Mouse (Mus musculus) mouse embryonic stem cell (cell line): ENCODE data around the gene Cadm1.

Experiments used
- in situ Hi-C, 2 experiments: fragments of 300-500 bp; cut with MboI; formaldehyde crosslinking; loops; 1 replicate in 1 of 2; 3 replicates in 1 of 2; pipeline ENCODE4 v1.14.3; 2019 to 2020; ENCODE audit warnings: low sequenced_read_pairs in 2 of 2, low pct_unique_long_range_greater_than_20kb in 1 of 2, mixed read lengths in 1 of 2; ENCODE audit not compliant: unreplicated experiment in 1 of 2

The Cadm1 gene

GRCm38 (mm10) chr9:47757798-47758197 lies 227.8 kb downstream of the Cadm1 start:
- in situ Hi-C loops = no loop called here

DNA sequence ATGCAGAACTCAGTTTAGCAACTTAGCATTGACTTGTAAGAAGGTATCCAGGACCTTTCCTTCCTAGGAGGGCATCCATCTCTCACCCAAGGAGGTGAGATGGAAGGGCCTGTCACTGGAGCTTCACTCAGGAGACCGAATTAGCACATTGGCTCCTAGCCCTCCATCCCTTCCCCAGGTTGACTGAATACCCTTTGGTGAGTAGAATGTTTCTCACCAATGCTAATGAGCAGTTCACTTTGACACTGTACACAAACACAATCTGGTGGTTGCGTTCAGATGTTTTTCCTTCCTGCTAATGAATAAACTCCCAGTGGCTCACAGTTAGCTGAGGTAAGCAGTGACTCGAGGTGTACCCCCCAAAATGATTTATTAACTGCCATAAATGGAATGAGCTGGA lies 228.3 kb downstream of the Cadm1 start:
- in situ Hi-C loops = no loop called here

DNA sequence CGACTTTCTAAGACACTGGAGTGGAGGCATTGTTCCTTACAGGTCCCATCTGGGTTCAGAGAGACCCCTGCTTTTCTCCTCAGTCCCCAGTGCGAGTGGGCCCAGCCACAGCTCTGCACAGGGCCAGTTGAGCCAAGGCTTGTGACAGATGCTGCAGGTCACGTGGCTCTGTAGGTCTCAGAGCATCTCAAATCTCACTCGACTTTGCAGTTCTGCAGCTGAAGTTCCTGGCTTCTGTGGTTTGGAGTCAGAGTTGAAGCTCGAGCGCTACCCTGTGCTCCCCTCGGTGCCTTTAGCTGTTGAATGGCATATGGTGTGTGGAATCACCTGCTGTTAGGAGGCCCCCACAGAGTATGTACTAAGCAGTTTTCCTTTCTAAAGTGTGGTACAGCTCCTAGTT lies 229.8 kb downstream of the Cadm1 start:
- in situ Hi-C loops = no loop called here

DNA sequence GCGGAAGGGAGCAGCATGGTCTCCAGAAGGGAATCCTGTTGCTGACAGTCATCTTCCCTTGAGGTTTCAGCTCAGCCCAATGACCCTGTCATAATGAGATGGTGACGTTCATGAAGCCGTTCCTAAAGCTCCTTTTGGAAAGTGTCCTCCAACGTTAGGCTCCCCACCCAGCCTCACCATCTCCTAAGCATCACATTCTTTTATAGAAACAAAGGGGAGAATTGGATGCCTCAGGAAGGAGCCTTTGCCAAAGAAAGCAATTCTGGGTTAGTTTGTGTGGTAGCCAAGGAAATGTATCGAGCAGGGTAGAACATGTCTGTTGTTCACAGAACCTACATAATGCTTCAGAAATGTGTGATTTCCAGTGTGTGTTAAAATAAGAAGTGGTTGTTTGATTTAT lies 231.6 kb downstream of the Cadm1 start:
- in situ Hi-C loops = no loop called here

DNA sequence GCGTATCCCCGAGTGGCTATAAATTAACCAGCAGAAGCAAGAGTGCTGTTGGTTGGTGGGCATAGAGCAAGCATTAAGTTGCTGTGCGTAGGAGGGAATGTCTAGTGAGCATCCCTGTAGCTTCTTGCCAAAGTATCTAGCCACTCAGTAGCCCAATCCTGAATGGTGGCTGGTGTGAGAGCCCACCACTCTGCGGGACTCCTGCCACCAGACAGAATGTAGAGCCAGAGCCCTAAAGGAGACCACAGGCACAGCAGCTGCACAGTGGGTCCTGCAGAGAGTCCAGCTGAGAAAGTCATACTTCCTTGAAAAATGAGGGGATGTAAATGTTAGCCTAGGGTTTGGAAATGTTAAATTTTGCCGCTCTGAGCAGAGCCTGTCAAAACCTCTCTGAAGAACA lies 232.9 kb downstream of the Cadm1 start:
- in situ Hi-C loops = no loop called here

DNA sequence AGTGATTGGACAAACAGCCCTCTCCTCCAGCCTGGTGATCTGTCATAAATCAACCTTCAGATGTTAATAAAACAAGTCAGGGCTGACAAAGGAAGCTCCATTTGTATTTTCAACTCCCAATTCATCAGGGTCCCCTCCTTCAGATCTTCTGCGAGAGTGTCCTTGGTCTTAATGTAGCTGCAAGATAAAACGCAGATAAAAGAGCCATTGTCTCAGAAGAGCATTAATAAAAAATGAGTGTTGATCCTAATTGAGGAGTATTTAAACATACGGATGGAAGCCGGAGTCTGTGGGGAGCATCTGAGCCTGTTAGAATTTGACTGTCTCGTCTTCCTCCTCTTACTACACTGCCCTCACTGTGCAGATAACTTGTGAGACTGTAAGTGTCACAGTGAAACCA lies 234.9 kb downstream of the Cadm1 start:
- in situ Hi-C loops = no loop called here

DNA sequence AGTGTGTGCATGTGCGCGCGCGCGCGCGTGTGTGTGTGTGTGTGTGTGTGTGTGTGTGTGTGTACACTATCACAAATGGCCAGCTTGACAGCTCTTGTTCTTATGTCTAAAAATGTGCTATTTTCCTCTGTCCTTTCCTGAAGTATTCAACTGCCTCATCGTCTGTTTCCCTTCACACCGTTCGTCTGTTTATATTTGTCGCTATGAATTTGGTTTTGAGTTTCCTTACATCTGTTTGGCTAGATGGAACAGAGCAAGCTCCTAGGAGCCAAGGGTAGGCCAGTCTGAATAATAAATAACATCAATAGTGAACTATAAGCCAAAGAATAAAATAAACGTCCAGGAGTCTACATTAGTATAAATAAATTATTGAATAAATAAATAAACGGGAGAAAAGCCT lies 235.3 kb downstream of the Cadm1 start:
- in situ Hi-C loops = no loop called here

- in situ Hi-C loops = no loop called here
Observed at GRCm38 (mm10) chr9:47766342-47766741, 236.4 kb downstream of the Cadm1 start.

DNA sequence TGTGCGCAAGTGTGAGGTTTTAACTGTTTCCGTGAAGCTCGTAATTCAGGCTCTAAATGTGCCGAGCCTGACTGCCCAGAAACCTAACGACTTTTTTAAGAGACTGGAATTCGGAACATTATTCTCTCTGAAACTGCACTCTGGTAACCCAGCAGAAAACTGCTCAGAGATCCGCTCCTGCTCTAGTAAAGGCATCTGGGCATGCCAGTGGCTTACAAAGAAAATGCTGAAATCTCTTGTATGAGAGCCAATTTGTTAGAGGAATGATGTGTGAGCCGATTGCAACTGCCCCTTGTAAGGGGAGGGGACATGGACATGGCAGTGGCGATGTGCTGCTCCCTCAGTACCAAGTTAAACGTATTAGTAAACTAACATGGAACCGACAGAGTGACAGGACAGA lies 240.9 kb downstream of the Cadm1 start:
- in situ Hi-C loops = no loop called here

DNA sequence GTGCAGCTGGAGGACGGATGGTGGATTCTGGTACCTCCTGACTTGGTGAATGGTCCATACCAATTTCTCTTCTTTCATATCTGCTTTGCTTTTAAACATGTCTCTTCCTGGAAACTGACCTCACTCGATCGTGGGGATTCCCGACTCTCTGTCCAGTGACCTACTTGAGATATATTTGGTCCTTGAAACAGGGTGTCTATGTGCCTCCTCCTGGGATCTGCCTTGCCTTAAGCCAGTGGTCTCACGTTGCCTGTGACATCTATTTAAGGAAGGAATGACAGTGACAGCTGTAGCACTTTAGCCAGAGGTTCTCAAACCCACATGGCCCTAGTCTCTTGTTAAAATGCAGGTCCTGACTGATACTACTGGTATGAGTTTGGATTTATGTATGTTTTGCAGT lies 242.0 kb downstream of the Cadm1 start:
- in situ Hi-C loops = no loop called here

GRCm38 (mm10) chr9:47772750-47773149 lies 242.8 kb downstream of the Cadm1 start:
- in situ Hi-C loops = no loop called here

GRCm38 (mm10) chr9:47776941-47777919 lies 247.3 kb downstream of the Cadm1 start:
- in situ Hi-C loops = no loop called here

DNA sequence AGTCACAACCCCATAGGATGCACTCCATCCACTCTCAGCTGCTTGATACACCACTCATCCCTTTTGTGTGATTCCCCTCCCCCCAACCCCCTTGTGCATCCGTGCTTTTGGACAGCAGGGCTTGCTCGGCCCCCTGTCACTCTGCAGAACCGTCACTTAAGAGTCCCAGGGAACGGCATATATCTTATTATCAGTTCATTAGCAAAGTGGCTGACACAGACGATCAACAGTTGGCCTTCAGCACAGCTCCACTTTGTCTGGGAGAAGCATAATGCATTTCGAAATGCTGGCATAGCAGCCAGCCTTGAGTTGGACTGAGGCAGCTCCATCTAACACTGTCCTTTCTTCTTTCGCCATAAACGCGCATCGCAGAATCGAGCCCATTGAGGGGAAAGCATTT lies 248.5 kb downstream of the Cadm1 start:
- in situ Hi-C loops = no loop called here

DNA sequence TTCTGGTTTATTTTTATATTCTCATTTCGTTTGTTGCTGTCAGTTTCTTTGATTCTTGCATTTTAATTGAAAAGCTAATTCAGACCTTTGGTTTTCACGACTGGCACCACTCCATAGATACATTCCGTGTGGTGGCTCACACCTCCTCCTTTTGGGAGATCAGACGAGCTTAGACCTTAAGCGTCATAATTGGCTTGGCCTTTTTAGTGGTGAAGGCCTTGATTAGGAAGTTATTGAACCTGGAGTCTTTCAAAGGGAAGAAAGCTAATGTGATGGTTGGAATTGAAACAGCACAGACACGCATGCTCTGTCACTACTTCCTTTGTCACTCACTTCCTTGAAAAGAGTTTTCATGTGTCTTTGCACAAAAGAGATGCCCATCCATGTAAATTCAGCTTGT lies 249.3 kb downstream of the Cadm1 start:
- in situ Hi-C loops = no loop called here

DNA sequence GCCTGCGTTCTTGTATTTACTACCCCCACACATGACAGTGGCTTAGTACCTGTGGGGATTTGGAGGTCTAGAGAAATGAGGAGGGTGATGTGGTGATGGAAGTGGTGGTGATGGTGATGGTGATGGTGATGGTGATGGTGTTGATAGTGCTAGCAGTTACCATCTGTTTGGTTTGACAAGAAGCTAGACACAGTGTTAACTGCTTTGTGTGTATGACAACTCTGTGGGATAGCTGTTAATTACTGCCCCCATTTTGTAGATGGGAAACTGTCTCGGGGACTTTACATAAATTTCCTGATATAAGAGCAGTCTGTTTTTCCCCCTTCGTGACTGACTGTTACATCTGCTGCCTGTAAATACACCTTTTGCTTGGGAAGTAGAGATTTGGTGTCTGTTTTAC lies 256.7 kb downstream of the Cadm1 start:
- in situ Hi-C loops = no loop called here

DNA sequence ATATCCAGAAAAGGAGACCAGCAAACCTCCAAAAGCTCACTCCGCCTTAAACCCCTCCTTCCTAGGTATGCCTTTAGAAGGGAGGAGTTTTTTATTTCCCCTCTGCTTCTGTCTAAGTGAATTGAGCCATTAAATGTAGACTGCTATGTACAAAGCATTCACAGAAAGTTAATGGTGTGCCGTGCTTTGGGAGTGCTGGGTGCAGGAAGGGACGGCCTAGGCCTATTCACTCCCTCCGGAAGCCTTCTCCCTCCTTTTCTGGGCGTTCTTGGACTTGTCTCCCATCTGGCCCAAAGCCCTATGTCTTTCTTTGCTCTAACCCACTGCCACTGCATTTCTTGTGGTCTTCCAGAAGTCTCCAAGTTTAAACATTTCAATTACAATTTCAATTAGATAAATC lies 268.5 kb downstream of the Cadm1 start:
- in situ Hi-C loops = no loop called here

DNA sequence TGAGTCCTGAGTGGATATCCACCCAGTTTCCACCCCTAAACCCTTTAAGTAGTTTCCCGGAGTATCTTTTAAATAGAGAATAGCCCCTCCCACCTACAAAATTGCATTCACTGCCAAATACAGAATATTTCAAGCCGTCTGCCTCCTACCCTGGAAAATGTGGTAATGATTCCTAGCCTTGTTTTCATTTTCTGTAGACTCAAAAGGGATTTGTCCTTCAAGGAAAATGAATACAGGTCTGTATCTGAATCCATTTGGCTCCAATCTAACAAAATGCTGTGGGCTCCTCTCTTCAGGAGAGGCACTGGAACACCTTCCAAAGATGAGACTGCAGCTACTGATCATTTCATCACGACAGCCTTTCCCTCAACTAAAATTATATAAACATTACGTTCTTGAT lies 271.3 kb downstream of the Cadm1 start:
- in situ Hi-C loops = no loop called here

GRCm38 (mm10) chr9:47802527-47802926 lies 272.6 kb downstream of the Cadm1 start:
- in situ Hi-C loops = no loop called here

GRCm38 (mm10) chr9:47803531-47804105 lies 273.6 kb downstream of the Cadm1 start:
- in situ Hi-C loops = no loop called here

GRCm38 (mm10) chr9:47805658-47806057 lies 275.7 kb downstream of the Cadm1 start:
- in situ Hi-C loops = no loop called here
